Mouse (Mus musculus) kidney, adult 18-20 months (tissue): ENCODE results near the gene Tmem82.

Experiments
- DNase-seq: peaks from one replicate; pipeline ENCODE4 v3.0.0; 2021

Gene Tmem82

DNA sequence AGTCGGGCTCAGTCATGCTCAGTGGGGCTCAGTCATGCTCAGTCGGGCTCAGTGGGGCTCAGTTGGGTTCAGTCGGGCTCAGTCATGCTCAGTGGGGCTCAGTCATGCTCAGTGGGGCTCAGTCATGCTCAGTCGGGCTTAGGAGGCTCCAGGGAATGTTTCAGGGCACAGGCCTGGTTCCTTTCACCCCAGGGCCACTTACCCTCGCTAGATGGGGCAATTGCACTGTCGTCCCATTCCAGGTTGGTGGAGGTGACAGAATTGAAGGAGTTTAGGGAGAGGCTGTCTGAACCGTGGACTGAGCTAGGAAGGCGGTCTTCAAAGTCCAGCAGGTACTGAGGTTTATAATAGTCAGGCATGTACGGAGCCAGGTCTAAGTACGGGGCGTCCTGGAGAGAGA is 21.0 kb upstream of the Tmem82 start:
- DNase-seq = no peak

GRCm38 (mm10) chr4:141636693-141637092 is 18.3 kb upstream of the Tmem82 start:
- DNase-seq = peak; percentile 75

DNA sequence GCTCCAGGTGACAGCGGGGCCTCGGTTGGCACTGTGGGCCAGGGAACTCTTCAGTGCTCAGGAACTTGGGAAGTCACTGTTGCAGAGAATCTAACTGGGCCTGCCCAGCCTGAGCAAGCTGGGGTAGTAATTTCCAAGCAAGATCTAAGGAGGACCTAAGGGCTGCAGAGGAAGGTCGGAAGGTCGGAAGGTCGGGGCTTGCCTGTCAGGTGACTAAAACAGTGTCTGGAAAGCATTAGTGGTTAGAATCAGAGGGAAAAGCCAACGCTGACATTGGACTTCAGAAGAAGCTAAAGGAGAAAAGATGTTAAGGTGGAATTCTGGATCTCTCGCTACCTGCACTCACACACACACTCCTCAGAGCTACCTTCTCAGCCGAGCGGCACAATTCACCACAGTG is 17.6 kb upstream of the Tmem82 start:
- no peak for DNase-seq

GRCm38 (mm10) chr4:141632111-141632873 is 13.9 kb upstream of the Tmem82 start:
- no peak for DNase-seq

DNA sequence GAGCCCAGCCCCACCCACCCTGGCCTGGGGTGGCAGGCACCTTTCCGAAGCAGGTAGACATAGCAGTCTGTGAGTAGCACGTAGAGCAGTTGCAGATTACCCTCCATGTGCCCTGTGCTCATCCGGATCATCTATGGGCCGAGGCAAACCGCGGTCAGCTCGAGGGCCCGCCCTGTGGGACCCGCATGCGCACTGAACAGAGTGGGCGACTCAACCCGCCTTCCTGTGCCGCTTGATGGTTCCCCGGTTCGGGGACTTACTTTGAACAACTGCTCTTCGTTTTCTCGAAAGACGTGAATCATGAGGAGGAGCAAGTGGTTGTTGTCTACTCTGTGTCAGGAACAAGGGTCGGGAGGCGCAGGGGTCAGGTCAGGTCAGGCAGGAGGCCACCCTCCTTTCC is 12.8 kb upstream of the Tmem82 start:
- no peak for DNase-seq

GRCm38 (mm10) chr4:141630021-141630420 is 11.6 kb upstream of the Tmem82 start:
- DNase-seq = no peak

DNA sequence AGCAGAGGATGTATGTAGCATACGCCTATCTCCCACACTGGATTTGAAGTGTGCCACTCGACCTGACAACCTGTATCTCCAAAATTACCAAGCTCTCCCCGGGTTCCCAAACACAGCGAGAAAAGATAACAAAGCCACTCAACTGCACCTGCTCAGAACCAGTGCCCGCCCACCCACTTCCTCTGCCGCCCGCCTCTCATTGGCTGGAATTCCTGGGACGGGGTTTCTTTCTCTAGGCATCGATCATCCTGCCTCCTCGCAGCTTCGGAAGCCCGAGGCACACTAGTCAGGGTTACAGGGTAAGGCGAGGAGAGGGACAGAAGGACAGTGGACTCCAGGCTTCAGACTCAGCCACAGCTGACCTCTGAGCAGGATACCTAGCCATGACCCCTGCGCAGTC is 10.2 kb upstream of the Tmem82 start:
- no peak for DNase-seq

- DNase-seq = no peak
These were observed 9.1 kb upstream of the Tmem82 start for GRCm38 (mm10) chr4:141627502-141627901.

GRCm38 (mm10) chr4:141625774-141626550 is 7.5 kb upstream of the Tmem82 start:
- no peak for DNase-seq

- DNase-seq = peak; percentile 56
These were observed 6.7 kb upstream of the Tmem82 start for GRCm38 (mm10) chr4:141624983-141625773.

DNA sequence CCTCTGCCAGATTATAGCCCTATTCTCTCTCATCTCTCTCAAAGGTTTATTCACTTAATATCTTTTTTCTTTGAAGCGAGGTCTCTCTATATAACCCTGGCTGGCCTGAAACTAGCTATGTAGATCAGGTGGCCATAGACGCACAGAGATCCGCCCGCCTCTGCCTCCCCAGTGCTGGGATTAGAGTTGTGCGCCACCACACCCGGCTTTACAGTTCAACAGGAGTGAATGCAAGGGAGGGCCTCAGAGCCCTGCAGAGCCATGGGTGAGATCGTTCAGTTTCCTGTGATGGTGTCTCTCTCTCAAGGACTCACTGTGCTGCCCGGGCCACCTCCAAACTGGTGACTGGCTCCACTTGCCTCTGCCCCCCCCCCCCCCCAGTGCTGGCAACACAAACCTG is 5.7 kb upstream of the Tmem82 start:
- peak; percentile 29 for DNase-seq

- DNase-seq = peak; percentile 84
These were observed 5.2 kb upstream of the Tmem82 start, which contains the start of gene Slc25a34 for GRCm38 (mm10) chr4:141623666-141624065. Gene Slc25a34 (minus strand): TSS chr4:141623821.

DNA sequence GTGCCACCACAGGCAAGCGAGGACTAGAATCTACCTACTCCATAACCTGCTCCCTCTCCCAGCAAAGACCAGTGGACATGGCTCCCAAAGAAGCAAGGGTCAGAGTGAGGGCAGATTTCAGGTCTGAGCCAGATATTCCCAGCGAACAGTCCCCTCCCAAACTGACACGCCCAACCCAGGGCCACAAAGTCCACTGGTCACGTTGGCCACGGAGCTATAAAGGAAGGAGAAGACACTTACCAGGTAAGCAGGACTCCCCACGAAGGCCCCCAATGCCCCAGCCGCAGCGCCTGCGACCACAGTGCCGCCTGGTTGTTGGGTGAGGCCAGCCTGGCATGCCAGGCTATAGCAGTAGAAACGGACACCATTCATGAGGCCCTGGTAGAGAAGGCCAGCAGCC is 4.6 kb upstream of the Tmem82 start:
- peak; percentile 81 for DNase-seq

DNA sequence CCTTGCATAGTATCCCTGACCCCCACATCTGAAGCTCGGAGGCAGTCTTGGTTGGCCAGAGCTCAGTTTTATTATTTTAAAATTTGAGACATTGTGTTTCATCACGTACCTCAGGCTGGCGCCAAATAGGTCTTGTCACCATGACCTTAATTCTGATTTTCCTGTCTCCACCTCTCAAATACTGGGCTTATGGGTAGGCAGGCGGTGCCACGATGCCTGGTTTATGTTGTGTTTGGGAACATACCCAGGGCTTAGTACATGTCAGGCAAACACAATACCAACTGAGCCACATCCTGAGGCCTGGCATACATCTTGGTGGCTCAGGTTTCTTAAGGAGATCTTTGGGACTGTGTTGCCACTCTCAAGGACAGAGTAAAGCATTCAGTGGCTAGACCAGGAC is 4.1 kb upstream of the Tmem82 start:
- no peak for DNase-seq

GRCm38 (mm10) chr4:141622091-141622490 is 3.7 kb upstream of the Tmem82 start:
- no peak for DNase-seq

DNA sequence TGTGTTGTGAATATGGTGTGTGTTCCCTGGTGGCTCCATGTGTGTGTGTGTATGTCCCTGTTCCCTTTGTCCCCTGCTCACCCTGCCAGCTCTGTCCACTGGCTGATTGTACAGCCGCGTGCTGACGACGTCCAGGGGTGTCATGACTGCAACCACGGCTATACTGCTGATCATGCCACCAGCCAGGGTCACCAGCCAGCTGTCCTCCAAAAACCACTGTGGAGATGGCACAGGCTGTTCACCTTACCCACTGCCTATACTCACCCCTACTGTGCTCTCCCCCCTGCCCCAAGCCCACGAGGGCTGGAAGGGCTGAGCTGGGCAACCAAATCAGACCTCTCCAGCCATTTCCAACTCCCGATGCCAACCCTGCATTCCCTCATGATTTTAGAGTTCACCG is 2.9 kb upstream of the Tmem82 start:
- no peak for DNase-seq

- DNase-seq = no peak
These were observed 958 bp upstream of the Tmem82 start for GRCm38 (mm10) chr4:141619299-141619883.

DNA sequence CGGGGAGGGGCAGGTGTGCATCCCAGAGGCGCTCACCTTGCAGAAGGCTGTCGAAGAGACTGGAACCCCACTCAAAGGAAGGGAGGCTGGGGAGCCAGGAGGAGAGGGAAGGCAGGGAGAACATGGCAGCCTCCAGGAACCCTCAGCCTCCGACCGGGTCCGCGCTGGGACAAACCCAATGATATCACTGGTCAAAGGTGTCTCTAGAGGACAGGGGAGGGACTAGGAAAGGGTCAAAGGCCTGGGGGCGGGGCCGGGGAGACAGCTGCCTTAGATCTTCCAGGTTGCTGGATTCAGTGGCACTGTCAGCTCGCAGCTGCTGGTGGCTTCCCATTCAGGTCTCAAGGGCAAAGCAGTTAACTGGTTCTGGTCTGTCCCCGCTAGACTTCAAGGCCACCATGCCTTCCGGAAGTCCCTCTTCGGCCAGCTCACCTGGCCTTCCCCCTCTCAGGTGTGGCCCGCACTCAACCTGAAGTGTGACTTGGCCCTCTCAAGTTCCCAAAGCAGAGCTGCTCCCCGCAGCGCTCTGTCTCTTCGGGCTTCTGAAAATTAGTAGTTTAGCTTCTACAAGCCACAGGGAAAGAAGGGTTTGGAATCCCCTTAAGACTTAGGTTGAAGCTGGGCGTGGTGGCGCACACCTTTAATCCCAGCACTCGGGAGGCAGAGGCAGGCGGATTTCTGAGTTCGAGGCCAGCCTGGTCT is 419 bp downstream of the Tmem82 start:
- DNase-seq = peak; percentile 82

- DNase-seq = peak; percentile 76
These were observed 1.1 kb downstream of the Tmem82 start for GRCm38 (mm10) chr4:141617299-141617698.

DNA sequence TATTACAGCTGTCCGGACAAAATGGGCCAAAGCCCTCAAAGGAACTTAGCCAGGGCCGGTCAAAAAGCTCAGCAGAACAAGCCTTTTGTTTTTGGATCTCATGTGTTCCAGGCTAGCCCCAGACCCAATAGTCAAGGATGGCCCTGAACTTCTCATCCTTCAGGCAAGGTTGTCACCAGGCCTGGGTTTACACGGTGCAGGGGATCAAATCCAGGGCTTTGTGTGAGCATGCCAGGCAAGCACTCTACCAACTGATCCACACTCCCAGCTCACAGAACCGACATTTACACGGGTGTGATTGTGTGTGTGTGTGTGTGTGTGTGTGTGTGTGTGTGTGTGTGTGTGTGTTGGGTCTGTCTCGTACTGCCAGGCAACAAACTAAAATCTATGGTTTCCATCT is 1.6 kb downstream of the Tmem82 start:
- DNase-seq = no peak

DNA sequence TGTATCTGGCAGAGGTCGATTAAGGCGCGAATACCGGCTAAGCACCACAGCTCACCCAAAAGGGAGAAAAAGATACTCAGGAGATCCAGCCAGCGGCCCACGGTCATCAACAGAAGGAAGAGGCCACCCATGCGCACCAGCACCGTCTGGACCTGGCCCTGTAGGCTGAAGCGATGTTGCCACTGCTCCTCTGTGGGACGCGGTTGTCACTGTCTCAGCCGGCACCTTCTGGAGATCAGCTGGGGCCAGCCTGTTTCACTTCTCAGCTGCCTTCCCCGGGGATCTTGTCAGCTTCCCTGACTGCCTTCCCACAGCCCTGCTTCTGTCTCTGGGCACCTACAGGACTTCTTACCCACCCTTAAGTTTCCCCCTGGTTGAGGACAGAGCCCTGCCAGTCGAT is 3.5 kb downstream of the Tmem82 start:
- DNase-seq = no peak

GRCm38 (mm10) chr4:141609538-141609937 is 8.9 kb downstream of the Tmem82 start:
- DNase-seq = peak; percentile 21
